Mouse (Mus musculus): ENCODE measurements around the gene Gpr137b. TPM values are rescaled to one million over a fixed set of nuclear protein-coding genes. Genes with fewer than 3 reads are reported as not detected.
"Not testable (repeated sequence)": the region's sequence is repeated elsewhere in the genome, so short reads cannot be mapped to it uniquely, and the experiment has no call there.

The Gpr137b gene
- total RNA-seq (2021) = 1 to 10 TPM; 2.2 to 3.0 TPM
- long read RNA-seq, experiment 1, partial matches to known transcripts = 1 of 4 reads
- long read RNA-seq, experiment 1, other reads (novel, unspliced or antisense) = 2 of 4 reads
- long read RNA-seq, experiment 2, partial matches to known transcripts = 0 of 3 reads
- long read RNA-seq, experiment 2, other reads (novel, unspliced or antisense) = 0 of 3 reads

DNA sequence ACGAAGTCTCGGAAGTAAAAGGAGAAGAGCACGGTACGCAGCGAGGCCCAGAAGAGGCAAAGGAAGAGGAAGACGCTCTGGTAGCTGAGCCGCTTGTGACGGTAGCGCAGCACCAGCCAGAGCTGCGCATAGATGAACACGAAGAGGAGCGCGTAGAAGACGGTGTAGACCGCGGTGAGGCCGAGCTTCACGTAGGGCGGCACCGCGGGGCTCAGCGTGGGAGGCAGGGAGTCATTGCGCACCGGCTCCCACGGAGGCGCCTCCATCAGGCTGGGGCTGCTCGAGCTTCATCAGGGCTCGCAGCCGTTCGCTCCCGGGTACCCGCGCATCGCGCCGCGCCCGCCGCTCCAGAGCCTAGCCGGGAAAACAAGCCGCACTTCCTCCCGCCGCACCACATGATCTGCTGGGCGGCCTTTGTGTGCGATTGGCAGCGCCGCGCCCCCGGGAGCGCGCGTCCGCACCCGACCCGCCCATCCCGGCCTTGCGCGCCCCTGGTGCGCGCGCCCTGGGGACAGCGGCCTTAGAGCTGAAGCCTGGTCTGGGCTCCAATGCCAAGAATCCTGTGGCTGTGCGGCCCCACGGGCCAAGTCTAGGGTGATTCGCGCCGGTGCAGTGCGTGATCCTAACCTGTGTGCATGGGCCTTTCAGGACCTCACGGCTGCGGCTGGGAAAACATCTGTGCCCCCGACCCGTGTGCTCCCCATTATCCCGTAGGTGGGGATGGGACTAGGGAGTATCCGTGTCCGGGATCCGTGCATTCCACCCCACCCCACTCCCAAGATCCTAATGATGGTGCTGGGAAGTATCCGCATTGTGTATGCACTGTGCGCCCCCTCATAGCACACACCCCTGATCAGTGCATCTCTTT lies at the start of gene Gpr137b:
TSS of gene Gpr137b (minus strand) at position 787 of the 868 bp plus-strand sequence.
- peak; percentile 58 for DNase-seq
- H3K4me3 ChIP-seq = peak within 1 kb of the TSS; percentile 74
- intact Hi-C loops (cut with DNase I) = not testable (repeated sequence)
- H3K27ac ChIP-seq = peak within 1 kb of the TSS; percentile 81

DNA sequence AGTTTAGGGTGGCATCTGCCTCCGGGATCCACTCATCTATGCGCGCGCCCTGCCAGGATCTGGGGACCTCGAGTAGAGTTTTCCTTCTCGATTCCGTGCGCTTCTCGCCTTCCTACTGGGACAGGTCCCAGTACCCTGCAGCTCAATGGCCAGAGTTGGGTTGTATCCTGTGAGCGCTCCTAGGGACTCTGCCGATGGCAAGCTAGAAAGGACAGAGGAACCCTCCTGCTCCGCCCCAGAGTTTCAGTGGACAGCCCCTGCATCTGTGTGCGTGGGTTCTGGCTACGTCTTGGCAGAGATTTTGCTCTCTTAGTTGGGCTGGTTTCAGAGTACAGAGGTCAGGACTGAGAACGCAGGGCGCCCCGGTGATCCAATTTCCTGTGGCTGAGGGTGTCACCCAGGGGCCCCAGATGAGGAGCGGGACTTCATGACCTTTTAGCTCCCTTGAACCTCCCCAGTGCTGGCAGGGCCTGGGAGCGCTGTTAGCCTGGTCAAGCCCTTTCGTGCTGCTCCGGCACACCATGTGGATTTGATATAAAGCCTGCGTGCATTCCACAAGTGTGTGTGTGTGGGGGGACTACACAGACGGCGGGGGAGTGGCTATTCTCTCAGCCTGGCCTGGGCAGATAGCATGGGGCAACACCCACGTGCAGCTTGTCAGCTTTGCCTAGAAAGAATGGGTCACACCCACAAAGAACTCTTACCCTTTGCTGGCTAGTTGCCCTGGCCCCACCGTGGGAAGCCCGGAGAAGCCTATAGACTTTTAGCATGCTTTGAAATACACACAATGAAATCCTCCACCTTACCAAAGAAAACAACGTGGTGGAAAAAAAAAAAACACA lies 44.5 kb upstream of the Gpr137b start:
- DNase-seq; H3K27ac ChIP-seq; intact Hi-C loops (cut with DNase I): not testable (repeated sequence)
- H3K4me3 ChIP-seq = peak overlapping the region; percentile 61

DNA sequence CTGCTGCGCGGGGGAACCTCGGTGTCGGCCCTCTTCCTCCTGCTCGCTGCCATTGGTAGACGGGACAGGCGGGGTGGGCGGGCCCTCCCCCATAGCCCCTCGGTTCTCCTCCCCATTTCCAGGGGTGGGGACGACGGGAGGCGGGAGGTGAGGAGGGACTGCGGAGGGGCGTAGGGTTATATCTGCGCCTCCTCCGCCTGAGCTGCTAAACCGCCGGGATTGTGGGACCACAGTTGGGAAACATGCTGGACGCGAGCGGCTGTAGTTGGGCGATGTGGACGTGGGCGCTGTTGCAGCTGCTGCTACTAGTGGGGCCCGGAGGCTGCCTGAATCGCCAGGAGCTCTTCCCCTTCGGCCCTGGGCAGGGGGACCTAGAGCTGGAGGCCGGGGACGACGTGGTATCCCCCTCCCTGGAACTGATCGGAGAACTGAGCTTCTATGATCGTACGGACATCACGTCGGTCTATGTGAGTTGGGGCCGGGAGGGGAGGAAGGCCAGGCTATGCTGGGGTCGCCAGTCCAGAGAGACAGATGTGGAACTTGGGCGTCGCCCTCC lies 43.7 kb upstream of the Gpr137b start, which contains the start of gene Nid1:
TSS of gene Nid1 (plus strand) at position 92 of the 556 bp plus-strand sequence.
- Histone ChIP-seq H3K4me3 (peak within 1 kb of the TSS; percentile 64), H3K27ac (peak within 1 kb of the TSS; percentile 54)
- intact Hi-C loops (cut with DNase I) = not testable (repeated sequence)
- DNase-seq = peak; percentile 56

DNA sequence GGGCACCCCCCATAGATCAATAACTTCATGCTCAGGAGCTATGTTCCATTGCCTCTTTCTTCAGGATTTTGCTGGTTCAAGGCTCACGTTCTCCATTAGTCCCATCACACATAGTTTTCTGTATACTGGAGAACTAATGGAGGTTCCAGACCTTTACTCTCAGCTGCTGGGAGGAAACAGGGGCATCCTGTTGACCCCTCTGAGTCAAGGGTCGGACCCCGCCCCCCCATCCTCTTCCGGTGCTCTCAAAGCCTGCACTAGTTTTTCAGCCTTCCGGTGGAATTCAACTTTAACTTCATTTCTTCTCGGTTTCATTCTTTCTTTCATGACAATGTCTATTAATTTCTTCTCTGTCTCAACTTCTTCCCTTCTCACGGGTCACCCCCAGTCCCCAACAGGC lies 42.3 kb upstream of the Gpr137b start:
- DNase-seq; intact Hi-C loops (cut with DNase I); H3K4me3 ChIP-seq; H3K27ac ChIP-seq: not testable (repeated sequence)

DNA sequence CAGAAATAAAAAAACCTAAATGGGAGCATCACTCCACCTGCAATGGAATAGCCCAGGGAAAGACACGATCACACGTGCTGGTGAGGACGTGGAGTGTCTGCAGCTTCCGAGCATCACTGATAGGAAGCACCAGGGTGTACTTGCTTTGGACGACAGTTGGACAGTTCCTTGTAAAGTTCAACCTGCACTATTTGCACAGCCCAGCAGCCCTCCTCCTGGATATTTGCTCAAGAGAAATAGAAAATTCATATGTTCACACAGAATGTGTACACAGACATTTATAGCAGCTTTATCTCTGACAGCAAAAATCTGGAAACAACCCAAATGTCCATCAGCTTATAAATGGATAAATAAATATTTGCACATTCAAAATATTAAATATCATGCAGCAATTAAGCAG lies 29.5 kb upstream of the Gpr137b start:
- H3K4me3 ChIP-seq; intact Hi-C loops (cut with DNase I): not testable (repeated sequence)

DNA sequence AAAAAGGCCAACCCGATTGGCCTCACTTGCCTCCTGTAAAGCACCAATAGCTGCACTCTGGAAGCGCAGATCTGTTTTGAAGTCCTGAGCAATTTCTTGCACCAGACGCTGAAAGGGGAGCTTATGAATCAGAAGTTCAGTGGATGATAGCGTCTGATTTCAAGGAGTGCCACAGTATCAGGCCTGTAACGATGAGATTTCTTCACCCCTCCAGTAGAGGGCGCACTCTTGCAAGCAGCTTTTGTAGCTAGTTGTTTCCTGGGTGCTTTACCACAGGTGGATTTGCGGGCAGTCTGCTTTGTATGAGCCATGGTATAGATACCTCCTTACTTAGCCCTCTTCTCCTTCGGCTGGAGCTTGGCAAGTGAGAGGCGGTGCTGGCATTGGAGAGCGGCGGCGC lies 25.0 kb upstream of the Gpr137b start:
- peak; percentile 46 for TF ChIP-seq CTCF (IDR thresholded peaks at IDR 0.05)
- intact Hi-C loops (cut with DNase I); DNase-seq; H3K27ac ChIP-seq; H3K4me3 ChIP-seq: not testable (repeated sequence)

More for the DNA sequence above, 29.5 kb upstream of the Gpr137b start:
- not testable (repeated sequence) for H3K27ac ChIP-seq, DNase-seq

DNA sequence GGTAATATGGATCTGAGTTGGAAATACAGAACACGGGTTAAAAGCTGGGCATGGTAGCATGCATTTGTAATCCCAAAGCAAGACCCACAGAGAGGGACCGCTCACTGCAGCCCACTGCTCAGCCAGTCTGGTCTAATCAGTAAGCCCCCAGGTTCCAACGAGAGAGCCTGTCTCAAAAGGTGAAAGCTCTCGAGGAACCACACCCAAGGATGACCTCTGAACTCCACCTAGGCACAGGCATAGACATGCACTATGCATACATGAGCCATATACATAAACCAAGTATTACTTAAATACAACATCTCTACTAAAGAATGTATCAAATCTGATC lies 22.2 kb upstream of the Gpr137b start:
- intact Hi-C loops (cut with DNase I); H3K4me3 ChIP-seq; DNase-seq; H3K27ac ChIP-seq: not testable (repeated sequence)

DNA sequence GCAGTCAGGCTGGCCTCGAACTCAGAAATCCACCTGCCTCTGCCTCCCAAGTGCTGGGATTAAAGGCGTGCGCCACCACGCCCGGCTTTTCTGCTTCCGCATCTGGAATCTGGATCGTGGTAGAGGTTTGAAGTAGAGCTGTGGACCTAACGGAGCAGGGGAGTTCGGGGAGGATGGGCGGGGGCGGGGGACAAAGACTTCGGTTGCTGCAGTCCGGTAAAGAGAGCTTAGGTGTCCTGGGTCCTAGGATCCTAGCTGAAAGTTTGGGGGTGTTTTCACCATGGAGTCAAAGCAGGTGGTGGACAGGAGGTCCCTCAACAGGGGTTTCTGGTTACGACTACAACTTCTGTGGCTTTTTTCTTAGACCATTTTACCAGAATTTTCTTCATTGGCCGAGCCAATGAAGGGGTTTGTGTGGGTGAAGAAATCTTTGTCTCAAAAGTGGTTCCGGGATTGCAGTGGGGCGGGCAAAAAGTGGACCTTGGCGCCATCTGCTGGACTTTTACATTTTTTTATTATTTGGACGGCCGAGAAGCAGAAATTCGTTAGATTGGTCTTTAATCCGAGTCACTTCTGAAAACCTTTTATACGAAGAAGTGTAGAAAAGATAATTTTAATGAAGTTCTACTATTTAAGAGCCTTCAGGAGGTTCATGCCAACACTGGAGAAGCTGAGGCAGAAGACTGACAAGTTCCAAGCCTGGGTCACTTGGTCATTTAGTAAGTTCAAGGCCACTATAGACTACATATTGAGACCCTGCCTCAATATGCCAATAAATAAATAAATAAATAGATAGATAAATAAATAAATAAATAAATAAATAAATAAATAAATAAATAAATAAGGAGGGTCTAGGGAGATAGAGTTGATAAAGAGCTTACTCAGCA lies 21.5 kb upstream of the Gpr137b start:
- not testable (repeated sequence) for H3K27ac ChIP-seq, H3K4me3 ChIP-seq
- peak; percentile 24 for DNase-seq
- intact Hi-C loops (cut with DNase I) = loop anchor here (2.0 kb wide), 1 partner anchor 941 kb away; no protein-coding TSS in a partner anchor
- peak; percentile 63 for TF ChIP-seq CTCF (IDR thresholded peaks at IDR 0.05)

DNA sequence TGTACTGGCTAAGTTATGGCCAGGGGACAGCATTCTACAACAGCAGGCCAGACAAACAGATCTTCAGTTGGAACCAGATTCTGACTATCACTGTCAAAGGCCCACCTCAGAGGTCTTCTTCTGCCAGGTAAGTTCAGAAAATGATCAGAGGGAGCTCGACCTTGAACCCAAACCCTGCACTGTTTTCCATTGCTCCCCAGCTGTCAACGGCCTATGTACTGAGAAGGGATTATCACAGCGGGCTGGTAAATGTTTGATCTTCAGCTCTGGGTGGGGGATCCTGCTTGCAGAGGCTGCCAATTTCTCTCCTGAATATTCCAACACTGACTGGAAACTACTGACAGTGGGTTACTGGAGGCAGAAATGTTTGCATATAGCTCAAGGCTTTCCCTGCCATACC lies 20.4 kb upstream of the Gpr137b start:
- no peak for TF ChIP-seq CTCF (IDR thresholded peaks at IDR 0.05)
- Histone ChIP-seq H3K4me3 (no peak overlapping the region), H3K27ac (no peak overlapping the region)
- intact Hi-C loops (cut with DNase I) = loop anchor here (2.0 kb wide), 1 partner anchor 939 kb away; no protein-coding TSS in a partner anchor
- no peak for DNase-seq

DNA sequence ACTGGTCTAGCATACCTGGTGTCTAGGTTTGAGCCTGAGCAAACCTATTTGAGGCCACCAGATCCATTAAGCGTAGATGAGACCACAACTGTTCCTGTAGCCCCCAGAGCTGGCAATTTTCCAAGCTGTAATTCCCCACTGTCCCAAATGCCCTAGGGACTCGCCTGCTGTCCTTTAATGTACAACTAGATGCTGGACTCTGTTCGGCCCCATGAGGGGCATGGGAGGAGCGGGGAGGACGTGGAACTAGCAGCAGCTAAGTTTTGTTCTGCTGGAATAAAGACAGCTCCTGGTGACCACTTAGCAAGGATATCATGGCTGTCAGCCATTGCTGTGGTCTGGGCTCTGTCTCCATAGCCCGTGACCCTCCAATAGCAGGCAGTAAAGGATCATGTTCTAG lies 11.7 kb upstream of the Gpr137b start:
- intact Hi-C loops (cut with DNase I); DNase-seq; H3K27ac ChIP-seq; H3K4me3 ChIP-seq: not testable (repeated sequence)

DNA sequence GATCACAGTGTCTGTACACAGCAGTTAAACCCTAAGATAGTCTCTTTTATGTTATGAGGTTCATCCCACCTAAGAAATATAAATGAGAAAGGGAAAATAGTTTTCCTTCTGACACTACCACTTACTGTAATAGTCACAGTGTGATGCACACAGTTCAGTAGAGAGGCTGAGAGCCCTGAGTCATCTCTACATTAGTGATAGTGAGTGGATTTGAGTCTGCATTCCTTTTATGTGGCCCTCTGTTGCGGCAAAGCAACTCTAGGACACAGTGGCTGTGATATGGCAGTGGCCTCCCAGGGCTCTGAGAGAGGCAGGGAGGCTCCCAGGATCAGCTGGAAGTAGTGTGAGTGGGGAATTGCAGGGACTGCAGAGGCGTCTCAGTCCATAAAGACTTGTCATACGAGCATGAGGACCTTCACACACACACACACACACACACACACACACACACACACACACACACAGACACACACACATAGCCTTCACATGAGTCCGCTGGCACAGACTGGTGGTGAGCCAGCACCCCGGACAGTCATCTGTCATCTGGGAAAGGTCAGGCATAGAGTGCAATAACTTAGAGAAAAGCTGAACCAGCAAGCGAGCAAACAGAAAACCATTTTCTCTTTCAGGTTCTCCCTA lies 10.8 kb upstream of the Gpr137b start:
- DNase-seq; intact Hi-C loops (cut with DNase I); H3K4me3 ChIP-seq; H3K27ac ChIP-seq: not testable (repeated sequence)

DNA sequence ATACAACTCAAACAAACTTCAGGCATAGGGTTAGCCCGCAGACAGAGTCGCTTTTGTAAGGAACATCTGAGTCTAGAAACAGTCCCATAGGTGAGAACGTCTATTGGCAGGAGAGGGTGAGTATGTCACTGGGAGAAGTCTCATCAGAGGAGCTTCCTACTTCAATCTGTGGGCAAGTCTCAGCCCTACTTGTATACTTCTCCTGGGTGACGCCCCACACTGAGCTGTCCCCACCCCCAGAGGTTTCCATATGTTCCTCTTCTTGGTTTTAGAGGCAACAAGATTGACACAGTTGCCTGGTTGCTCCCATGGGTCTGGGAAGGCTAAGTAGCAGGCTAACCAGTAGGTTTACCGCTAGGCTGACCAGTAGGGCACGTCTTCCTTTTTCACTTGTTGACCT lies 10.0 kb upstream of the Gpr137b start:
- intact Hi-C loops (cut with DNase I); DNase-seq; H3K27ac ChIP-seq; H3K4me3 ChIP-seq: not testable (repeated sequence)

DNA sequence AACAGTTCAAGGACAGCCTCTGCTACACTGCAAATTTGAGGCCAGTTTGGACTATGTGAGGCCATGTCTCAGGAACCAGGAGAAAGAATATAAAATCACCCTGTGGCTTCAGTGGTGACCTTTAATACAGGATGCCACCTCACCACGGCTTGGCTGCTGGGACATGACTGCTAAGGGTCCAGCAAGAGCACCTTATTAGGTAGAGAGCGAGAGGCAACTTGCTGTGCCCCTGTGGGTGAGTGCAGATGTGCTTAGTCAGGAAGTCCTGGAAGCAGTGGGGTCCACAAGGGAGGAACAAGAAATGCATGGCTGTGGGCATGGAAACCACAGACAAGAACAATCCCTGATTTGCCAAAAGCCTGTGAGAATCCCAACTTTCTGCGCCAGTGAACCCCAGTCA lies 9.6 kb upstream of the Gpr137b start:
- DNase-seq; H3K27ac ChIP-seq; intact Hi-C loops (cut with DNase I); H3K4me3 ChIP-seq: not testable (repeated sequence)

DNA sequence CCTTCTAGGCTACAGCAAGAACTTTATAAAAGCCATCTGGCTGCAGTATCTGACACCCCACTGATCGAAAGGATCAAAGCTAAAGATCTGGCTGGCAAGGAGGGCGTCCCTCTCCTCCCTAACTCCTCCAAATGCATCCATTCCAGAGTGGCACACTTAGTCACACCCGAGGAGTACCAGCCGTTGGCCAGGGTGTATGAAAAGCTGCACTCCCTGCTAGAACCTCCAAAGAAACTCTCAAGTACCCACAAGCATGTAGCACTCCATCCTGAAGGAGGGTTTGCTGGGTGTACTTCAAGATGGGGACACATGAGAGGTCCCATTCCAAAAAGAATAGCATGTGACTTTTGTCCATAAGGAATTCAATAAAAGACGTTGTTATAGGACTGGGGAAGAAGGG lies 9.0 kb upstream of the Gpr137b start:
- intact Hi-C loops (cut with DNase I); H3K27ac ChIP-seq; H3K4me3 ChIP-seq; DNase-seq: not testable (repeated sequence)

DNA sequence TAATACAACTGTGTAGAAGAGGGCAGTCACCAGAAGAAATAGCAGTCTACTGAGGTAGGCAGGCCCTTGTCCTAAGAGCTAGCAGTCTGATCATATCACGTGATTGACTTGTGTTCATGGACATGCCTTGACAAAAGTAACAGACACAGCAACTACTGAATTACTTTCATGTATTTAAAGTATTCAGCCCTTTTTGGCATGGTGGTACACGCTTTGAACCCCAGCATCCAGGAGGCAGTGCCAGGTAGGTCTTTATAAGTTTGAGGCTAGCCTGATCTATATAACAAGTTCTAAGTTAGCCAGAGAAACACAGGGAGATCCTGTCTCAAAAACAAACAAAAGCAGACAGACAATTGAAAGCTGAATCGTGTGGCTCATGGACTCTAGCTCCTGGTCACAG lies 7.0 kb upstream of the Gpr137b start:
- DNase-seq; H3K27ac ChIP-seq; H3K4me3 ChIP-seq; intact Hi-C loops (cut with DNase I): not testable (repeated sequence)

DNA sequence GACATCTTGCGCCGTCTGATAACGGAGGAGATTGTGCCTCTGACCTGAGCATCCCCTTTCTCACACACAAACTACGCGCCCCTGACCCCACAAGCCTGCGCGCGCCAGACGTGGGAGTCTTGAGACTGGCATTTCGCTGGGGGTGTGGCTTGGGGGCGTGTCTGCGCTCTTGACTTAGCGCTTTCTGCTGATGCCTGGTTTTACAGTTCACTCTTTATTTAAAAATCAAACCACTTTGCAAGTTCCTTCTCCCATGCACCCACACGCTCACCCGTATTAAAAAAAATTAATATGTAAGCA lies 232 bp upstream of the Gpr137b start:
- DNase-seq; H3K27ac ChIP-seq; intact Hi-C loops (cut with DNase I): not testable (repeated sequence)
- peak overlapping the region; percentile 59 for H3K4me3 ChIP-seq
